Mouse (Mus musculus) embryonic facial prominence, embryonic 15.5 days (tissue): ENCODE measurements at regions not wholly inside any gene's neighbourhood (a gene's known extent, or its start where the extent isn't known, plus 50 kb on each side); places are given as distances from the start of the nearest gene placed in this dataset.

Experiments used
- ATAC-seq: fragments of 200-750 bp; cut with Nextera tagmentation; 2 replicates; pipeline ENCODE4 v1.8.0; 2017; ENCODE audit warnings: low read depth, moderate TSS enrichment; ENCODE audit not compliant: insufficient number of reproducible peaks, low FRiP score, low TSS enrichment
- H3K27ac ChIP-seq: fragments of 300-500 bp; sonication (generic); replicated peaks from 2 replicates; pipeline ENCODE4 v1.5.1; 2015; ENCODE audit warnings: mild to moderate bottlenecking, inconsistent platforms
- H3K27me3 ChIP-seq: fragments of 300-500 bp; sonication (generic); 2 replicates; pipeline ENCODE4 v1.6.1; 2015; ENCODE audit warnings: inconsistent platforms
- H3K36me3 ChIP-seq: fragments of 300-500 bp; sonication (generic); 2 replicates; pipeline ENCODE4 v1.6.1; 2015; ENCODE audit warnings: mild to moderate bottlenecking, inconsistent platforms
- H3K4me1 ChIP-seq: fragments of 300-500 bp; sonication (generic); 2 replicates; pipeline ENCODE4 v1.6.1; 2015; ENCODE audit warnings: inconsistent platforms
- H3K4me2 ChIP-seq: fragments of 300-500 bp; sonication (generic); replicated peaks from 2 replicates; pipeline ENCODE4 v1.6.1; 2015; ENCODE audit warnings: mild to moderate bottlenecking, inconsistent platforms
- H3K4me3 ChIP-seq: fragments of 300-500 bp; sonication (generic); replicated peaks from 2 replicates; pipeline ENCODE4 v1.5.1; 2015; ENCODE audit warnings: mild to moderate bottlenecking, inconsistent platforms
- H3K9ac ChIP-seq: fragments of 300-500 bp; sonication (generic); 2 replicates; pipeline ENCODE4 v1.6.1; 2015; ENCODE audit warnings: inconsistent platforms
- H3K9me3 ChIP-seq: fragments of 300-500 bp; sonication (generic); replicated peaks from 2 replicates; pipeline ENCODE4 v1.6.1; 2016; ENCODE audit warnings: inconsistent platforms
- WGBS: fragments of 180-500 bp; shearing (Covaris S2); methylation state at CpG from one replicate; pipeline ENCODE4 v1.1.7; 2015; 5-methylcytosine and 5-hydroxymethylcytosine counted together

GRCm38 (mm10) chr17:63803599-63803998 is 59.3 kb upstream of the Fer start:
- ATAC-seq = no peak

GRCm38 (mm10) chr17:63804416-63804815 is 58.4 kb upstream of the Fer start:
- Histone ChIP-seq H3K4me2 (no peak overlapping the region), H3K4me3 (no peak overlapping the region), H3K4me1 (no peaks in the 10 kb centered on the region), H3K27me3 (no peaks in the 10 kb centered on the region), H3K9me3 (no peaks in the 10 kb centered on the region), H3K27ac (no peak overlapping the region), H3K9ac (no peak overlapping the region), H3K36me3 (no peaks in the 10 kb centered on the region)
- ATAC-seq = no peak
- WGBS = 97% methylated on average over 4 of the region's 4 CpGs

More at GRCm38 (mm10) chr17:63803599-63803998, 59.3 kb upstream of the Fer start:
- H3K4me3 ChIP-seq = no peak overlapping the region
- no peak overlapping the region for H3K4me2 ChIP-seq
- H3K4me1 ChIP-seq = no peaks in the 10 kb centered on the region
- H3K36me3 ChIP-seq = no peaks in the 10 kb centered on the region
- no peak overlapping the region for H3K27ac ChIP-seq
- H3K9me3 ChIP-seq = no peaks in the 10 kb centered on the region
- H3K9ac ChIP-seq = no peak overlapping the region
- no peaks in the 10 kb centered on the region for H3K27me3 ChIP-seq
- 28% methylated on average over 11 of the region's 11 CpGs for WGBS

- H3K27me3 ChIP-seq = no peaks in the 10 kb centered on the region
- H3K4me3 ChIP-seq = no peak overlapping the region
- H3K4me1 ChIP-seq = no peaks in the 10 kb centered on the region
- ATAC-seq = no peak
- H3K36me3 ChIP-seq = no peaks in the 10 kb centered on the region
- H3K27ac ChIP-seq = no peak overlapping the region
- no peaks in the 10 kb centered on the region for H3K9me3 ChIP-seq
- no peak overlapping the region for H3K4me2 ChIP-seq
- 91% methylated on average over 10 of the region's 10 CpGs for WGBS
- H3K9ac ChIP-seq = no peak overlapping the region
Measured at GRCm38 (mm10) chr17:63806360-63806759, 56.5 kb upstream of the Fer start.

- H3K27me3 ChIP-seq = no peaks in the 10 kb centered on the region
- no peaks in the 10 kb centered on the region for H3K9me3 ChIP-seq
- no peak overlapping the region for H3K4me3 ChIP-seq
- no peaks in the 10 kb centered on the region for H3K36me3 ChIP-seq
- no peak overlapping the region for H3K27ac ChIP-seq
- no peak overlapping the region for H3K9ac ChIP-seq
- H3K4me1 ChIP-seq = no peaks in the 10 kb centered on the region
- 46% methylated on average over 9 of the region's 9 CpGs for WGBS
- ATAC-seq = no peak
- H3K4me2 ChIP-seq = no peak overlapping the region
Measured at GRCm38 (mm10) chr17:63807590-63808228, 55.2 kb upstream of the Fer start.

- ATAC-seq = no peak
- H3K36me3 ChIP-seq = no peaks in the 10 kb centered on the region
- H3K4me1 ChIP-seq = no peaks in the 10 kb centered on the region
- no peak overlapping the region for H3K4me2 ChIP-seq
- no peak overlapping the region for H3K27ac ChIP-seq
- H3K9ac ChIP-seq = no peak overlapping the region
- 76% methylated on average over 6 of the region's 6 CpGs for WGBS
- no peaks in the 10 kb centered on the region for H3K27me3 ChIP-seq
- H3K9me3 ChIP-seq = no peaks in the 10 kb centered on the region
- H3K4me3 ChIP-seq = no peak overlapping the region
Measured at GRCm38 (mm10) chr17:63808756-63809155, 54.1 kb upstream of the Fer start.

GRCm38 (mm10) chr17:63811246-63811785 is 51.5 kb upstream of the Fer start:
- no peaks in the 10 kb centered on the region for H3K36me3 ChIP-seq
- no peak overlapping the region for H3K9ac ChIP-seq
- ATAC-seq = no peak
- no peak overlapping the region for H3K4me2 ChIP-seq
- H3K4me1 ChIP-seq = no peaks in the 10 kb centered on the region
- H3K27ac ChIP-seq = no peak overlapping the region
- no peaks in the 10 kb centered on the region for H3K9me3 ChIP-seq
- no peak overlapping the region for H3K4me3 ChIP-seq
- 65% methylated on average over 9 of the region's 9 CpGs for WGBS
- no peaks in the 10 kb centered on the region for H3K27me3 ChIP-seq

GRCm38 (mm10) chr17:63812586-63812985 is 50.3 kb upstream of the Fer start:
- Histone ChIP-seq H3K27me3 (no peaks in the 10 kb centered on the region), H3K4me3 (no peak overlapping the region), H3K27ac (no peak overlapping the region), H3K4me2 (no peak overlapping the region), H3K4me1 (no peaks in the 10 kb centered on the region), H3K9me3 (no peaks in the 10 kb centered on the region), H3K36me3 (no peaks in the 10 kb centered on the region), H3K9ac (no peak overlapping the region)
- ATAC-seq = no peak
- WGBS = 80% methylated on average over 3 of the region's 3 CpGs
